8 mouse cellular contexts compared by ENCODE assay signal in genomic region chr16:64770521-64771430, GRCm38 (mm10). TPM values are rescaled to one million over a fixed set of nuclear protein-coding genes. Genes with fewer than 3 reads are reported as not detected.
DNase-seq lines count a peak whose midpoint lies in the region; ATAC-seq and TF ChIP-seq lines count a peak whose summit lies in the region.

Gene 4930453N24Rik, minus strand, starts transcription at chr16:64771161.

- H3K36me3 ChIP-seq in megakaryocyte, embryonic 14.5 days (replicated peaks; ENCODE audit: low read length): peaks cover 22% of the 10 kb centered on the region

- H3K4me3 ChIP-seq in gastrocnemius, adult 2 months: peak within 1 kb of the TSS; percentile 94
- H3K4me3 ChIP-seq in megakaryocyte, embryonic 14.5 days (replicated peaks): peak within 1 kb of the TSS; percentile 94

- intact Hi-C loops in gastrocnemius, adult 2 months (cut with DNase I): loop anchor here (1.0 kb wide), 1 partner anchor 81 kb away; the partner anchor contains the start of genes Cggbp1 and Zfp654

- peaks cover 25% of the 10 kb centered on the region for H3K4me1 ChIP-seq in megakaryocyte, embryonic 14.5 days

- H3K9me3 ChIP-seq in megakaryocyte, embryonic 14.5 days: no peaks in the 10 kb centered on the region

- DNase-seq in ZHBTc4 (ENCODE audit: low read depth, low spot score): peak; percentile 97
- DNase-seq in gastrocnemius, adult 2 months: peak; percentile 93
- peak; percentile 72 for DNase-seq in hindlimb bud, embryonic 11.5 days (ENCODE audit: extremely low spot score, low read depth, low spot score)
- peak; percentile 74 to 81 for DNase-seq in left cerebral cortex, adult 8-10 months (ENCODE audit: low spot score in 2 of 2)
- peak; percentile 93 for DNase-seq in right cerebral cortex, postnatal 10 days (ENCODE audit: low spot score in 2 of 2)
- peak; percentile 78 for DNase-seq in urinary bladder, postnatal 25 days (ENCODE audit: low spot score)

- ATAC-seq in common myeloid progenitor, adult 5-6 weeks (replicated peaks; ENCODE audit: low read depth, poor library complexity, severe bottlenecking): peak; percentile 89

- no peaks in the 10 kb centered on the region for H3K27me3 ChIP-seq in megakaryocyte, embryonic 14.5 days (replicated peaks)

- no peak for TF ChIP-seq CTCF in gastrocnemius, adult 2 months (IDR thresholded peaks at IDR 0.05)

- peak within 1 kb of the TSS; percentile 94 for H3K27ac ChIP-seq in gastrocnemius, adult 2 months

RNA-seq across cellular contexts. Expression of gene 4930453N24Rik, which starts in this region (rescaled TPM):
- total RNA-seq in common myeloid progenitor, adult 5-6 weeks (2017): 31.0 and 33.3 TPM in 2 replicates
- 10 to 100 TPM; 52.9 to 55.0 TPM for total RNA-seq in gastrocnemius, adult 2 months (2021)
- 10 to 100 TPM; 20.7 to 27.0 (median 22.8) TPM for total RNA-seq in left cerebral cortex, adult 8-10 months (2022)
- polyA plus RNA-seq in megakaryocyte, embryonic 14.5 days (2012; ENCODE audit: insufficient read depth, low replicate concordance): 8.1 and 9.1 TPM in 2 replicates

Comparison
In these comparisons a context has a peak if more than half of its experiments do, and no peak if none do; other contexts are left out.
1. Peak in every context shown above with its lines: DNase-seq, ATAC-seq, H3K4me3 ChIP-seq and H3K27ac ChIP-seq.